In the genomic region with DNA sequence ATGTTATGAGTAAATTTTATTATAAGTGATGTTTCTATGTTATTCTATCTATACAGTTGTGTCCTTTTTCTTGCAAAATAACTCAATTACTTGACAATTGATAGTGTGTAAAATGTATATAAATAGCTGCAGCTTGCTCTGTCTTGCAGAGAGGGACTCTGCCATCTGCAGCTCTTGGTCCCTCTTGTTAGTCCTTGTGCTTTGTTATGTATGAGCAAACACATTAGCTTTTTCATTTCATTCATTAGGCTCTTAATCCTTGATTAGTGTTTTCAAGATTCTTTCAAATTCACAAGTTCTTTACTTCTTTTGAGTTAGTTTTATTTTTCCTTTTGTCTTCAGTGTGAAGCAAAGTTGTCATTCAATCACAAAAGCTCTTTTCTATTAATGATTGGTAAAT, we compare ENCODE assay signal across 23 mouse cellular contexts.
"Had no signal": no experiment of that assay in that cellular context is flagged by ENCODE, and none has a peak within 500 bp of the region (broad histone marks: within the 10 kb centered on the region; RNA-seq: fewer than 3 reads in every experiment).

No protein-coding gene starts in this region.

- H3K36me3 ChIP-seq: limb, embryonic 10.5 days; limb, embryonic 13.5 days; liver, embryonic 12.5 days; liver, embryonic 15.5 days; lung, embryonic 15.5 days had no signal

- DNase-seq: kidney, adult 18-20 months; kidney, adult 9 months; kidney, postnatal 25 days; layer of hippocampus, adult 9-11 months; liver; lung, adult 18-20 months; lung, postnatal 14 days; lung, postnatal 4 days; right cerebral cortex, adult 18-20 months; right cerebral cortex, postnatal 14 days; right cerebral cortex, postnatal 4 days; thymus, adult 2 months; thymus, postnatal 14 days; thymus, postnatal 4 days had no signal

- H3K4me2 ChIP-seq: limb, embryonic 13.5 days; liver, embryonic 12.5 days; liver, embryonic 15.5 days; lung, embryonic 15.5 days had no signal

- H3K9me3 ChIP-seq: limb, embryonic 10.5 days; limb, embryonic 13.5 days; liver, embryonic 12.5 days; liver, embryonic 15.5 days; lung, embryonic 15.5 days had no signal

- ATAC-seq: liver, embryonic 12.5 days; midbrain, embryonic 16.5 days had no signal

- H3K4me1 ChIP-seq: limb, embryonic 10.5 days; limb, embryonic 13.5 days; liver, embryonic 12.5 days; liver, embryonic 15.5 days; lung, embryonic 15.5 days had no signal

- H3K27me3 ChIP-seq: limb, embryonic 13.5 days; liver, embryonic 12.5 days; liver, embryonic 15.5 days; lung, embryonic 15.5 days had no signal

- H3K9ac ChIP-seq: limb, embryonic 13.5 days; liver, embryonic 12.5 days; liver, embryonic 15.5 days; lung, embryonic 15.5 days had no signal

- H3K27ac ChIP-seq: kidney, postnatal 0 days; layer of hippocampus, adult 2 months; limb, embryonic 10.5 days; limb, embryonic 13.5 days; liver, embryonic 12.5 days; liver, embryonic 15.5 days; lung, embryonic 15.5 days; stomach, postnatal 0 days had no signal

- H3K4me3 ChIP-seq: layer of hippocampus, adult 2 months; limb, embryonic 10.5 days; limb, embryonic 13.5 days; liver, embryonic 12.5 days; liver, embryonic 15.5 days; lung, embryonic 15.5 days had no signal
